Mouse (Mus musculus) cerebellum, adult 2 months (tissue): ENCODE results near the gene Olfr1124.

Experiments used
- CTCF ChIP-seq: fragments of 200-500 bp; IDR thresholded peaks from 2 replicates; pipeline ENCODE4 v1.5.1; 2011; ENCODE audit warnings: low read depth, mild to moderate bottlenecking, control low read depth, low read length, moderate library complexity, borderline replicate concordance; ENCODE audit not compliant: insufficient read depth
- POLR2A ChIP-seq: fragments of 200-500 bp; IDR thresholded peaks from 2 replicates; pipeline ENCODE4 v1.6.1; 2011; ENCODE audit warnings: low read length, control low read depth, borderline replicate concordance; ENCODE audit not compliant: insufficient read depth

DNA sequence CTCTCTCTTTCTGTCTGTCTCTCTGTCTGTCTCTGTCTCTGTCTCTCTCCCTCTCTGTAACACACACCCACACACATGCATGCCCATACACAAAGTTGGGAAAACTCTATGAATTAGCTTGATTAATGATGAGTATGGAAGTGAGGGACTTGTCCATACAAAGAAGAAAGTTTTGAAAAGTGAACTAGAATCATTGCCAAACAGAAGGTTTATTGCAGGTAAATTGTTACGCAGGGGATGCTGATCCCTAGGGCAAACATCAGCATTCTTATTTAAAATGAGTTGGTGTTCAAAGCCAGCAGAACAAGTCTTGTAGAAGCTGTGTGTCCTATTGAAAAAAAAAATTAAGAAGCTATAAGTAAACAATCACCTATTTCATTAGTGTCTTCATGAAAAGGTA lies 13.7 kb upstream of the Olfr1124 start, which contains the start of gene Olfr1123:
- TF ChIP-seq POLR2A (no peak), CTCF (no peak)
